Mouse (Mus musculus) ES-Bruce4 (cell line): ENCODE measurements around the gene Olfr1390.

Source experiments
- CTCF ChIP-seq: IDR thresholded peaks from one replicate; pipeline ENCODE4 v1.8.1; 2011; ENCODE audit warnings: low read depth, low read length
- POLR2A ChIP-seq: IDR thresholded peaks from one replicate; pipeline ENCODE4 v1.8.1; 2011; ENCODE audit warnings: low read length; ENCODE audit not compliant: insufficient read depth

DNA sequence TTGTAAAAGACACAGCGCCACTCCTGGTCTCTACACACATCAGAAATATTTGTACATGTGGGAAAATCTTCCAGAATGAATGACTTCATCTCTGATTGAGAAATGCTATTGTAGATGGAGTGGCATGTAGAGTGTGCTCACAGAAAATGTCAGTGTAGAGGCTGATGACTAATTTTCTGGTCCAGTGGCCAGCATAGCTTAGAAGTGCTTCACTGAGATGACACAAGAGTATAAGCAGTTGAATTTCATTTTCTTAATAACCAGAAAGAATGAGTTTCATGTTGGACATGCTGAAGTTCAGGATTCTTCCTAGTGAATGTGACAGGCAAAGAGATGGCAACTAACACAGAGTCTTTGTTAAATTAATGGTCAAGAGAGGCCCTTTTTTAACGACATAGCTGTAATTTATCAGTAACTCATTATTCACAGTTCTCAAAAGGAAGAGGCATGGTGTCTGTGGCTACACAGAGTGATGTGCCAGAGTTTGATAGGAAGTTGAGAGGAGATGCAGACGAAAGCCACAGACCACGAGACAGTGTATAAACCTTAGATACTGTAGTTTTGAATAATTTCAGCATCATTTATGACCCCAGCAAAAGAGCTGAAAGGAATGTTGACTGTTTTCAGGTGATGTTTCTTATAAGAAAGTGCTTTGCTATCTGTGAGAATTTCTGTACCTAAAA, 2.3 kb downstream of the Olfr1390 start:
- no peak for TF ChIP-seq POLR2A
- TF ChIP-seq CTCF, result no peak
